Mouse (Mus musculus) stomach, postnatal 0 days (tissue): ENCODE measurements at regions not wholly inside any gene's neighbourhood (a gene's known extent, or its start where the extent isn't known, plus 50 kb on each side); places are given as distances from the start of the nearest gene placed in this dataset.

Experiments
- ATAC-seq: fragments of 200-750 bp; cut with Nextera tagmentation; 2 replicates; pipeline ENCODE4 v1.8.0; 2017; ENCODE audit not compliant: low FRiP score, low TSS enrichment
- DNase-seq: peaks from one replicate; pipeline ENCODE4 v3.0.0-alpha.2; 2016; ENCODE audit warnings: low spot score
- H3K27ac ChIP-seq: fragments of 300-500 bp; sonication (generic); replicated peaks from 2 replicates; pipeline ENCODE4 v1.5.1; 2014; ENCODE audit warnings: mild to moderate bottlenecking, control low read depth
- H3K27me3 ChIP-seq: fragments of 300-500 bp; sonication (generic); 2 replicates; pipeline ENCODE4 v1.6.1; 2014; ENCODE audit warnings: low read length; ENCODE audit not compliant: control insufficient read depth, insufficient read depth
- H3K36me3 ChIP-seq: fragments of 300-500 bp; sonication (generic); 2 replicates; pipeline ENCODE4 v1.6.1; 2014; ENCODE audit warnings: low read length, mixed read lengths; ENCODE audit not compliant: control insufficient read depth, insufficient read depth
- H3K4me1 ChIP-seq: fragments of 300-500 bp; sonication (generic); replicated peaks from 2 replicates; pipeline ENCODE4 v1.6.1; 2014; ENCODE audit warnings: antibody characterized with exemption; ENCODE audit not compliant: control insufficient read depth, insufficient read depth
- H3K4me2 ChIP-seq: fragments of 300-500 bp; sonication (generic); replicated peaks from 2 replicates; pipeline ENCODE4 v1.6.1; 2014; ENCODE audit warnings: low read depth, mild to moderate bottlenecking, control low read depth, moderate library complexity
- H3K4me3 ChIP-seq: fragments of 300-500 bp; sonication (generic); 2 replicates; pipeline ENCODE4 v1.5.1; 2014; ENCODE audit warnings: low read depth, low read length, control low read depth
- H3K9ac ChIP-seq: fragments of 300-500 bp; sonication (generic); 2 replicates; pipeline ENCODE4 v1.6.1; 2014; ENCODE audit warnings: mild to moderate bottlenecking, low read length, control low read depth, mixed read lengths
- H3K9me3 ChIP-seq: fragments of 300-500 bp; sonication (generic); 2 replicates; pipeline ENCODE4 v1.6.1; 2016; ENCODE audit warnings: low read length; ENCODE audit not compliant: control insufficient read depth
- CTCF ChIP-seq: IDR thresholded peaks from 2 replicates; pipeline ENCODE4 v1.5.1; 2016; ENCODE audit warnings: antibody characterized with exemption, low read depth, mild to moderate bottlenecking, moderate library complexity
- EP300 ChIP-seq: optimal IDR thresholded peaks from 2 replicates; pipeline ENCODE3; 2016; ENCODE audit warnings: antibody characterized with exemption
- WGBS: fragments of 180-500 bp; shearing (Covaris S2); extraction: QIAGEN DNeasy Blood & Tissue Kit; methylation state at CpG from one replicate; pipeline ENCODE4 v1.1.7; 2014; 5-methylcytosine and 5-hydroxymethylcytosine counted together

DNA sequence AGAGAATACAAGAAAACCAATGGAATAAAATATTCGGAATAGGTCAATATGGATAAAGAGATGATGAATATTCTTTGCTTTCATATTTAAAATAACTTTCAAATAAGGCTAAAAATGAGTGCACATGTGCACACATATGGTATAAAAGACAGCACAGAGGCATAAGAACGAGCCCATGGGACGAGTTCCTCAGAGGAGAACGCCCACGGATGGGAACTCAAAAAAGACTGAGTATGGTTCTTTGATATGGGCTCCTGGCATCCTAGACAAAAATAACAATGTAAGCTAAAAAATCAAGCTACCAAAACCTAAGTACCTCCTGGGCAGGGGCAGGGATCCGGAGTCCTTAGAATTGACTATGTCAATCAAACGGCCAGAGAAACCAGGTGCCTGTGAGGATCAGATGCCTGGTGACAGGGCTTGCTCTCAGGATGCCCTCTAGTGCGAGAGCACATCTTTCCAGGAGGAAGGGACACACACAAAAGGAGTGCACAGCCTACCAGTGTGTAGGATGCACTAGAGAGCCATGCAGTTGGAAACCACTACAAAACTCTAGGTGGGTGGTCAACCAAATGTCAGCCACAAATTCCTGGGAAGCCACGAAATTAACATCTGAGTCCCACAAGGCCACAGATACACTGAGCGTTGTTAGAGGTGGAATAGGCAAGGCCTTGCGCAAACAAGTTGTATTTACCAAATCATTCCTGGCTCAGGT is 307.8 kb downstream of the Sox9 start:
- DNase-seq = no peak
- no peak for TF ChIP-seq CTCF

DNA sequence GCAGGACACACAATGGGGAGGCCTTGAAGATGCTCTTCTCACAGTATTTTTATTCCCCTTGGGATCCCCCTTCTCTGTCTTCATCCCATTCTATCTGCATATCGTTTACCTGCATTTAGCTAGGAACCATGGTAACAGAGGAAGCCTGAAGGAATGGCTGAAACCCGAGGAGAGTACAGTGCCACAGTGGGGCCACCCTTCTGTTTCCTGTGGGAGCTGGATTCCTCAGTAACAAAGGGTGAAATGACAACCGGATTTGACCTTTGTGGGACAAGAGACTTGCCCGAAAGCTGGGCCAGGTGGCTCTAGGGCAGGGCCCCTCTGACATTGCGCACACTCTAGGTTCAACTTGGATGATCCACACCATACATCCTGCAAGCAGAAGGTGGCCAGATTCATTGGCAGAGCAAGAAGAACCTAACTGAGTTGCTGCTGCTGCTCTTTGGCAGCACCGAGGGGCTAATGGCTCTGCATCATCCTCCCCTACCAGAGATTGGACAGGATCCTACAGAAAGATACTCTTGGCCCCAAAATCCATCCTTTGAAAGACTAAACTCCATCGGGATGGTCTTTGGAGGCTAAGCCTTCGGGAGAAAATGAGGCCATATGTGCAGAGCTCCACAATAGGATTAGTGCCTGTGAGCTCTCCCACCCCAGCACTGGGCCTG is 310.0 kb downstream of the Sox9 start:
- 71% methylated on average over 8 of the region's 8 CpGs for WGBS
- TF ChIP-seq EP300 = no peak
- no peak for TF ChIP-seq CTCF
- Histone ChIP-seq H3K27me3 (no peaks in the 10 kb centered on the region), H3K27ac (no peak overlapping the region), H3K36me3 (no peaks in the 10 kb centered on the region), H3K9me3 (no peaks in the 10 kb centered on the region), H3K4me1 (no peaks in the 10 kb centered on the region), H3K4me3 (no peak overlapping the region), H3K9ac (no peak overlapping the region), H3K4me2 (no peak overlapping the region)
- DNase-seq = no peak
- no peak for ATAC-seq

More for the DNA sequence above, 307.8 kb downstream of the Sox9 start:
- Histone ChIP-seq H3K9me3 (no peaks in the 10 kb centered on the region), H3K27ac (no peak overlapping the region), H3K36me3 (no peaks in the 10 kb centered on the region), H3K4me2 (no peak overlapping the region), H3K9ac (no peak overlapping the region), H3K27me3 (no peaks in the 10 kb centered on the region), H3K4me3 (no peak overlapping the region), H3K4me1 (peaks cover 2% of the 10 kb centered on the region; the same call in 1 of the 2 replicates)
- ATAC-seq = no peak
- WGBS = 81% methylated on average over 11 of the region's 11 CpGs

DNA sequence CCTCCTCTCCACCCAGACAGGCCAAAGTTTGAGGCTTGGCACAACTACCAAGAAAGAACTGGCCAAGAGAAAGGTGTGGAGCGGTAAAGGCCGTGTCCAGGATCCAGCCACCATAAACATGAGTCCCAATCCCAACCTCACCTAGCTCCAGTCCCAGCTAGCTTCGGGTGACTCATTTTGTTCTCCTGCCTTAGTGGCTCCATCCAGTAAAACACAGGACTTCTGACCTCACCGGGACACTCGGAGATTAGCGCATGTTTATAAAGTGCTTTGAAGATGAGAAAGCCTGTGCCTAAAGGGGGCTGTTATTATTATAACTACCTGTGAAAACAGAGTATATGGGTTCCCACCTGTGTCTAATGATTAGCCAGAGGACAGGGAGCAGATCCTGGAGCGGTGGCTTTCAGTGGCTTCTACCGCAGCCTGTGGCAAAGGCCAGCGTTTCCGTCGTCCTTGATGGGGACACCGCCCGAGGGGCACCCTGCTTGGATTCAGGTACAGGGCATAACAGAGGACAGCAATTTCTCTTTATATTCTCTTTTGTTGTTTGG is 311.9 kb downstream of the Sox9 start:
- DNase-seq (peak; percentile 47), ATAC-seq (peak; percentile 82)
- Histone ChIP-seq H3K4me1 (no peaks in the 10 kb centered on the region), H3K36me3 (no peaks in the 10 kb centered on the region), H3K27ac (no peak overlapping the region), H3K27me3 (no peaks in the 10 kb centered on the region), H3K9me3 (no peaks in the 10 kb centered on the region), H3K9ac (no peak overlapping the region), H3K4me3 (no peak overlapping the region), H3K4me2 (no peak overlapping the region)
- WGBS = 68% methylated on average over 13 of the region's 13 CpGs
- TF ChIP-seq EP300 (no peak), CTCF (no peak)

GRCm38 (mm10) chr11:113095625-113096024 is 313.6 kb downstream of the Sox9 start:
- no peak for DNase-seq
- H3K27ac ChIP-seq = peak overlapping the region; percentile 35; the same call in 1 of the 2 replicates
- no peaks in the 10 kb centered on the region for H3K4me1 ChIP-seq
- no peaks in the 10 kb centered on the region for H3K36me3 ChIP-seq
- H3K27me3 ChIP-seq = no peaks in the 10 kb centered on the region
- H3K4me3 ChIP-seq = no peak overlapping the region
- no peak overlapping the region for H3K4me2 ChIP-seq
- no peak overlapping the region for H3K9ac ChIP-seq
- H3K9me3 ChIP-seq = no peaks in the 10 kb centered on the region
- 59% methylated on average over 8 of the region's 8 CpGs for WGBS
- no peak for ATAC-seq
- TF ChIP-seq EP300 = no peak
- no peak for TF ChIP-seq CTCF

GRCm38 (mm10) chr11:113096209-113096608 is 314.2 kb downstream of the Sox9 start:
- Histone ChIP-seq H3K9ac (0 out of 2 replicates have a peak overlapping the region, but pooled peaks have one; percentile 18), H3K4me2 (no peak overlapping the region), H3K4me3 (no peak overlapping the region), H3K4me1 (no peaks in the 10 kb centered on the region; the same call in 1 of the 2 replicates), H3K36me3 (no peaks in the 10 kb centered on the region), H3K27me3 (no peaks in the 10 kb centered on the region), H3K9me3 (no peaks in the 10 kb centered on the region), H3K27ac (peak overlapping the region; percentile 35; the same call in 1 of the 2 replicates)
- ATAC-seq (no peak), DNase-seq (no peak)
- WGBS = 33% methylated on average over 7 of the region's 8 CpGs
- TF ChIP-seq CTCF (no peak), EP300 (no peak)

- TF ChIP-seq EP300 = no peak
- no peak for TF ChIP-seq CTCF
- DNase-seq = no peak
- Histone ChIP-seq H3K9me3 (no peaks in the 10 kb centered on the region), H3K27me3 (no peaks in the 10 kb centered on the region), H3K27ac (no peak overlapping the region), H3K9ac (no peak overlapping the region), H3K36me3 (no peaks in the 10 kb centered on the region), H3K4me1 (no peaks in the 10 kb centered on the region; the same call in 1 of the 2 replicates), H3K4me3 (no peak overlapping the region), H3K4me2 (no peak overlapping the region)
- WGBS = 94% methylated on average over 2 of the region's 2 CpGs
- ATAC-seq = no peak
Observed at GRCm38 (mm10) chr11:113098360-113098759, 316.3 kb downstream of the Sox9 start.
